Comparison of ENCODE assay signal across 8 mouse cellular contexts in genomic region chr2:120153586-120154360, GRCm38 (mm10). TPM values are rescaled to one million over a fixed set of nuclear protein-coding genes. Genes with fewer than 3 reads are reported as not detected.
DNase-seq lines count a peak whose midpoint lies in the region; ATAC-seq lines count a peak whose summit lies in the region.

No protein-coding gene starts in this region.

- ATAC-seq in common myeloid progenitor, adult 5-6 weeks (replicated peaks; ENCODE audit: low read depth, poor library complexity, severe bottlenecking): peak; percentile 60
- ATAC-seq in hindbrain, embryonic 14.5 days (ENCODE audit: low FRiP score): no peak
- peak; percentile 20 for ATAC-seq in liver, embryonic 15.5 days (ENCODE audit: insufficient read depth)
- peak; percentile 86 for ATAC-seq in neural tube, embryonic 15.5 days (ENCODE audit: low FRiP score)

- H3K9ac ChIP-seq in hindbrain, embryonic 14.5 days: peak overlapping the region; percentile 60
- H3K9ac ChIP-seq in liver, embryonic 15.5 days: peak overlapping the region; percentile 88
- H3K9ac ChIP-seq in neural tube, embryonic 15.5 days (replicated peaks): peak overlapping the region; percentile 62

- no peaks in the 10 kb centered on the region for H3K9me3 ChIP-seq in hindbrain, embryonic 14.5 days (ENCODE audit: control insufficient read depth, low read length)
- H3K9me3 ChIP-seq in liver, embryonic 15.5 days (replicated peaks): no peaks in the 10 kb centered on the region
- H3K9me3 ChIP-seq in neural tube, embryonic 15.5 days (replicated peaks): no peaks in the 10 kb centered on the region

- H3K4me2 ChIP-seq in hindbrain, embryonic 14.5 days (replicated peaks): peak overlapping the region; percentile 64
- H3K4me2 ChIP-seq in liver, embryonic 15.5 days: peak overlapping the region; percentile 100
- peak overlapping the region; percentile 97 for H3K4me2 ChIP-seq in neural tube, embryonic 15.5 days

- peak overlapping the region; percentile 59 for H3K4me3 ChIP-seq in hindbrain, embryonic 14.5 days (replicated peaks; ENCODE audit: low read length)
- H3K4me3 ChIP-seq in liver, embryonic 15.5 days (replicated peaks): peak overlapping the region; percentile 84
- peak overlapping the region; percentile 72 for H3K4me3 ChIP-seq in neural tube, embryonic 15.5 days (replicated peaks)

- no peaks in the 10 kb centered on the region for H3K27me3 ChIP-seq in hindbrain, embryonic 14.5 days (ENCODE audit: control insufficient read depth, insufficient read depth, low read length)
- H3K27me3 ChIP-seq in liver, embryonic 15.5 days: no peaks in the 10 kb centered on the region
- H3K27me3 ChIP-seq in neural tube, embryonic 15.5 days (replicated peaks): no peaks in the 10 kb centered on the region

- H3K27ac ChIP-seq in hindbrain, embryonic 14.5 days: no peak overlapping the region
- H3K27ac ChIP-seq in liver, embryonic 15.5 days (replicated peaks): peak overlapping the region; percentile 86
- peak overlapping the region; percentile 62; the same call in 1 of the 2 replicates for H3K27ac ChIP-seq in neural tube, embryonic 15.5 days (replicated peaks)

- DNase-seq in adrenal gland, adult 2 months: peak; percentile 33
- DNase-seq in adrenal gland, postnatal 25 days: no peak
- peak; percentile 36 for DNase-seq in 3134 (ENCODE audit: extremely low read depth, insufficient read length, low spot score)
- no peak for DNase-seq in hindbrain, embryonic 14.5 days (ENCODE audit: low spot score)
- no peak for DNase-seq in ovary, postnatal 14 days (ENCODE audit: low spot score)

- H3K4me1 ChIP-seq in hindbrain, embryonic 14.5 days (replicated peaks; ENCODE audit: control insufficient read depth, insufficient read depth, low read length): no peaks in the 10 kb centered on the region
- H3K4me1 ChIP-seq in liver, embryonic 15.5 days (replicated peaks): peaks cover 21% of the 10 kb centered on the region
- peaks cover 11% of the 10 kb centered on the region for H3K4me1 ChIP-seq in neural tube, embryonic 15.5 days

- WGBS in hindbrain, embryonic 14.5 days: 4% methylated on average over 38 of the region's 38 CpGs
- under 1% methylated on average over 38 of the region's 38 CpGs for WGBS in liver, embryonic 15.5 days (ENCODE audit: insufficient replicate concordance)
- WGBS in neural tube, embryonic 15.5 days: 2% methylated on average over 38 of the region's 38 CpGs

- no peaks in the 10 kb centered on the region for H3K36me3 ChIP-seq in hindbrain, embryonic 14.5 days (replicated peaks; ENCODE audit: control insufficient read depth, insufficient read depth)
- H3K36me3 ChIP-seq in liver, embryonic 15.5 days (replicated peaks): no peaks in the 10 kb centered on the region
- H3K36me3 ChIP-seq in neural tube, embryonic 15.5 days: no peaks in the 10 kb centered on the region

RNA-seq across cellular contexts. Expression of gene Ehd4, which starts 0.6 kb away (rescaled TPM):
- 10 to 100 TPM; 39.1 to 65.2 TPM for total RNA-seq in adrenal gland, adult 2 months (2021)
- polyA plus RNA-seq in adrenal gland, adult 2 months (2012; rRNA removed): 19.1 and 25.4 TPM in 2 replicates
- 35.4 and 48.9 TPM in 2 replicates for total RNA-seq in adrenal gland, postnatal 25 days (2021)
- total RNA-seq in common myeloid progenitor, adult 5-6 weeks (2017): 28.3 and 31.0 TPM in 2 replicates
- 13.9 and 15.8 TPM in 2 replicates for polyA plus RNA-seq in hindbrain, embryonic 14.5 days (2014; fragmentation: Nextera tagmentation; extraction: Ambion mirVana)
- 23.4 and 29.0 TPM in 2 replicates for polyA plus RNA-seq in liver, embryonic 15.5 days (2015; fragmentation: Nextera tagmentation; extraction: Ambion mirVana)
- polyA plus RNA-seq in neural tube, embryonic 15.5 days (2015; fragmentation: Nextera tagmentation; extraction: Ambion mirVana): 15.9 and 27.7 TPM in 2 replicates

Comparison
In these comparisons a context has a peak if more than half of its experiments do, and no peak if none do; other contexts are left out.
1. DNase-seq: peak in adrenal gland, adult 2 months (single experiment) and 3134 (single experiment); none in adrenal gland, postnatal 25 days (single experiment), hindbrain, embryonic 14.5 days (single experiment) and ovary, postnatal 14 days (single experiment).
2. Peak in every context shown above with its lines, with median percentiles within 50 percentile points of each other: H3K4me2 ChIP-seq, H3K4me3 ChIP-seq and H3K9ac ChIP-seq.